In the genomic region with DNA sequence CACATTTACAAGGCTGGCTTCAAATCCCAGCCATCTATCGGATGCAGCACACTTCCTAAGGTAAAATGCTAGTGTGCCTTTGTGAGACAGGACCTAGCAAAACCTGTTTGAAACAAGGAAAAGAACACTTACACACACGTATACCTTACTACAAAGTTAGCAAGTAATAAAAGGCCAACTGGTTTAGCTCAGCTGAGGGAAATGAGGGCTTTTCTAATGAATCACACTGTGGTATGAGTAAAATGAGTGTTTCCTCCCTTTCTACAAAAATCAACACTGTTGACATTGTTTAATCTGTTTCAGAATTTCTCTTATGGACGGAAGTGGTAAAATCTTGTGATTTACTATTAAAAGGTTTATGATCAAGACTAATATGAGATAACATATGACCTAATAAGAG, we compare ENCODE assay signal across 8 mouse cellular contexts.
DNase-seq lines count a peak whose midpoint lies in the region; ATAC-seq and TF ChIP-seq lines count a peak whose summit lies in the region.
"Had no signal": no experiment of that assay in that cellular context is flagged by ENCODE, and none has a peak within 500 bp of the region (broad histone marks: within the 10 kb centered on the region; RNA-seq: fewer than 3 reads in every experiment).

No protein-coding gene starts in this region.

- peak overlapping the region; percentile 88 for H3K27ac ChIP-seq in kidney, adult 2 months (ENCODE audit: insufficient read depth, low read depth, low read length)
- H3K27ac ChIP-seq in spleen, adult 2 months (ENCODE audit: insufficient read depth, low read length), result peak overlapping the region; percentile 68; the same call in 1 of the 2 replicates
- peak overlapping the region; percentile 81; the same call in 1 of the 2 replicates for H3K27ac ChIP-seq in intestine, embryonic 14.5 days (ENCODE audit: low read depth)
- no peak overlapping the region for H3K27ac ChIP-seq in midbrain, embryonic 16.5 days (ENCODE audit: low read length)

- H3K36me3 ChIP-seq in kidney, adult 2 months (ENCODE audit: control insufficient read depth, insufficient read depth, low read length), result no peaks in the 10 kb centered on the region
- H3K36me3 ChIP-seq in spleen, adult 2 months (ENCODE audit: control insufficient read depth, insufficient read depth, low read length), result no peaks in the 10 kb centered on the region
- no peaks in the 10 kb centered on the region for H3K36me3 ChIP-seq in intestine, embryonic 14.5 days (ENCODE audit: control insufficient read depth, insufficient read depth, low read length)
- H3K36me3 ChIP-seq in midbrain, embryonic 16.5 days (ENCODE audit: control insufficient read depth, insufficient read depth, low read length), result no peaks in the 10 kb centered on the region
- H3K36me3 ChIP-seq: forebrain, embryonic 15.5 days had no signal

- H3K4me1 ChIP-seq in kidney, adult 2 months (ENCODE audit: control insufficient read depth, insufficient read depth, low read length), result peaks cover 19% of the 10 kb centered on the region
- H3K4me1 ChIP-seq in spleen, adult 2 months (ENCODE audit: control insufficient read depth, insufficient read depth, insufficient read length), result peaks cover 9% of the 10 kb centered on the region; the same call in 1 of the 2 replicates
- H3K4me1 ChIP-seq in intestine, embryonic 14.5 days (replicated peaks; ENCODE audit: control insufficient read depth, insufficient read depth, low read length), result peaks cover 51% of the 10 kb centered on the region
- H3K4me1 ChIP-seq in midbrain, embryonic 16.5 days (ENCODE audit: control insufficient read depth, insufficient read depth, low read length), result peaks cover 22% of the 10 kb centered on the region

- no peak for TF ChIP-seq CTCF in kidney, adult 2 months (conservative IDR thresholded peaks at IDR 0.05; ENCODE audit: insufficient read depth, insufficient read length, low read depth, low read length)
- no peak for TF ChIP-seq CTCF in spleen, adult 2 months (IDR thresholded peaks at IDR 0.05; ENCODE audit: extremely low read depth, insufficient read depth, insufficient read length, insufficient replicate concordance)

- no peaks in the 10 kb centered on the region for H3K9me3 ChIP-seq in intestine, embryonic 14.5 days (ENCODE audit: control insufficient read depth, low read length)
- H3K9me3 ChIP-seq in midbrain, embryonic 16.5 days (replicated peaks; ENCODE audit: control insufficient read depth, low read length, poor library complexity, severe bottlenecking), result no peaks in the 10 kb centered on the region
- H3K9me3 ChIP-seq: forebrain, embryonic 15.5 days had no signal

- WGBS in kidney, adult 2 months, result 48% methylated on average over 3 of the region's 3 CpGs
- WGBS in spleen, adult 2 months, result 80% methylated on average over 3 of the region's 3 CpGs
- 44% methylated on average over 3 of the region's 3 CpGs for WGBS in intestine, embryonic 14.5 days
- WGBS in midbrain, embryonic 16.5 days, result 90% methylated on average over 3 of the region's 3 CpGs

- H3K4me3 ChIP-seq in kidney, adult 2 months (ENCODE audit: insufficient read depth, low read depth, low read length), result no peak overlapping the region
- H3K4me3 ChIP-seq in spleen, adult 2 months (ENCODE audit: extremely low read depth, insufficient read depth, insufficient read length), result no peak overlapping the region
- no peak overlapping the region for H3K4me3 ChIP-seq in intestine, embryonic 14.5 days (ENCODE audit: low read depth, low read length)
- H3K4me3 ChIP-seq in midbrain, embryonic 16.5 days (ENCODE audit: low read depth, low read length), result no peak overlapping the region
- H3K4me3 ChIP-seq: forebrain, embryonic 15.5 days had no signal

- no peak for TF ChIP-seq POLR2A in kidney, adult 2 months (IDR thresholded peaks at IDR 0.05; ENCODE audit: low read depth, low read length)
- TF ChIP-seq POLR2A in spleen, adult 2 months (IDR thresholded peaks at IDR 0.05; ENCODE audit: low read depth, low read length), result no peak

- no peak overlapping the region for H3K4me2 ChIP-seq in intestine, embryonic 14.5 days (ENCODE audit: low read length)
- no peak overlapping the region for H3K4me2 ChIP-seq in midbrain, embryonic 16.5 days (ENCODE audit: low read length)

- no peak for DNase-seq in kidney, adult 2 months
- DNase-seq in kidney, adult 9 months, result no peak
- DNase-seq in spleen, adult 2 months (ENCODE audit: low read depth in 1 of 2, low spot score in 2 of 2), result no peak
- no peak for DNase-seq in spleen, postnatal 36 days (ENCODE audit: low spot score in 2 of 2)
- no peak for DNase-seq in intestine, embryonic 14.5 days (ENCODE audit: low spot score)
- no peak for DNase-seq in frontal cortex, postnatal 14 days (ENCODE audit: low spot score in 2 of 2)

- H3K27me3 ChIP-seq in kidney, adult 2 months (replicated peaks; ENCODE audit: control insufficient read depth, insufficient read depth, low read length), result no peaks in the 10 kb centered on the region
- no peaks in the 10 kb centered on the region for H3K27me3 ChIP-seq in spleen, adult 2 months (ENCODE audit: control insufficient read depth, insufficient read depth, low read length)
- no peaks in the 10 kb centered on the region for H3K27me3 ChIP-seq in intestine, embryonic 14.5 days (replicated peaks; ENCODE audit: control insufficient read depth, insufficient read depth, low read length)
- H3K27me3 ChIP-seq in midbrain, embryonic 16.5 days (ENCODE audit: control insufficient read depth, insufficient read depth, low read depth, low read length), result no peaks in the 10 kb centered on the region
- H3K27me3 ChIP-seq: forebrain, embryonic 15.5 days had no signal

- no peak overlapping the region for H3K9ac ChIP-seq in intestine, embryonic 14.5 days (ENCODE audit: low read length)
- H3K9ac ChIP-seq in midbrain, embryonic 16.5 days (ENCODE audit: low read depth, low read length), result no peak overlapping the region
- H3K9ac ChIP-seq: forebrain, embryonic 15.5 days had no signal

- ATAC-seq in intestine, embryonic 14.5 days (replicated peaks; ENCODE audit: low FRiP score, low TSS enrichment, low read depth), result no peak
- ATAC-seq in midbrain, embryonic 16.5 days, result no peak
